Mouse (Mus musculus) forebrain, embryonic 13.5 days (tissue): Measurements from ENCODE around the gene Kcnab2. TPM values are rescaled to one million over a fixed set of nuclear protein-coding genes. Genes with fewer than 3 reads are reported as not detected.

ENCODE experiments used
- ATAC-seq: fragments of 200-750 bp; cut with Nextera tagmentation; 2 replicates; pipeline ENCODE4 v1.8.0; 2017
- H3K27ac ChIP-seq: fragments of 300-500 bp; sonication (generic); 2 replicates; pipeline ENCODE4 v1.5.1; 2015; ENCODE audit warnings: inconsistent platforms, mild to moderate bottlenecking, moderate library complexity
- H3K27me3 ChIP-seq: fragments of 300-500 bp; sonication (generic); 2 replicates; pipeline ENCODE4 v1.6.1; 2015; ENCODE audit warnings: mild to moderate bottlenecking, inconsistent platforms
- H3K36me3 ChIP-seq: fragments of 300-500 bp; sonication (generic); 2 replicates; pipeline ENCODE4 v1.6.1; 2015; ENCODE audit warnings: mild to moderate bottlenecking, inconsistent platforms; ENCODE audit not compliant: poor library complexity, severe bottlenecking
- H3K4me1 ChIP-seq: fragments of 300-500 bp; sonication (generic); 2 replicates; pipeline ENCODE4 v1.6.1; 2015; ENCODE audit warnings: inconsistent platforms
- H3K4me2 ChIP-seq: fragments of 300-500 bp; sonication (generic); 2 replicates; pipeline ENCODE4 v1.6.1; 2015; ENCODE audit warnings: inconsistent platforms, mild to moderate bottlenecking, moderate library complexity
- H3K4me3 ChIP-seq: fragments of 300-500 bp; sonication (generic); 2 replicates; pipeline ENCODE4 v1.5.1; 2015; ENCODE audit warnings: mild to moderate bottlenecking, inconsistent platforms
- H3K9ac ChIP-seq: fragments of 300-500 bp; sonication (generic); 2 replicates; pipeline ENCODE4 v1.6.1; 2015; ENCODE audit warnings: mild to moderate bottlenecking, inconsistent platforms
- H3K9me3 ChIP-seq: fragments of 300-500 bp; sonication (generic); replicated peaks from 2 replicates; pipeline ENCODE4 v1.6.1; 2016; ENCODE audit warnings: inconsistent platforms
- WGBS: fragments of 180-500 bp; shearing (Covaris S2); methylation state at CpG from one replicate; pipeline ENCODE4 v1.1.7; 2015; 5-methylcytosine and 5-hydroxymethylcytosine counted together
- polyA plus RNA-seq: library from polyadenylated mRNA; unstranded; fragments of >200 nt; fragmentation: Nextera tagmentation; extraction: Ambion mirVana; gene quantifications from 2 replicates; pipeline ENCODE4 v1.2.1, GENCODE M21; 2015

Kcnab2 gene
- polyA plus RNA-seq, 1 experiment from 2014 or later, result 12.2 TPM

GRCm38 (mm10) chr4:152451371-152451770, 26.3 kb downstream of the Kcnab2 start:
- ATAC-seq, result no peak
- H3K4me3 ChIP-seq, result no peak overlapping the region

GRCm38 (mm10) chr4:152448666-152449018, 29.0 kb downstream of the Kcnab2 start:
- H3K9me3 ChIP-seq, result no peaks in the 10 kb centered on the region
- peaks cover 9% of the 10 kb centered on the region for H3K4me1 ChIP-seq
- no peak overlapping the region for H3K4me3 ChIP-seq
- no peak overlapping the region for H3K4me2 ChIP-seq
- H3K9ac ChIP-seq, result no peak overlapping the region
- 73% methylated on average over 8 of the region's 8 CpGs for WGBS
- no peak for ATAC-seq
- no peak overlapping the region for H3K27ac ChIP-seq
- no peaks in the 10 kb centered on the region for H3K36me3 ChIP-seq
- H3K27me3 ChIP-seq, result no peaks in the 10 kb centered on the region

More at GRCm38 (mm10) chr4:152451371-152451770, 26.3 kb downstream of the Kcnab2 start:
- H3K9me3 ChIP-seq, result no peaks in the 10 kb centered on the region
- H3K27ac ChIP-seq, result no peak overlapping the region
- WGBS, result 91% methylated on average over 6 of the region's 6 CpGs
- no peaks in the 10 kb centered on the region for H3K36me3 ChIP-seq
- no peaks in the 10 kb centered on the region for H3K27me3 ChIP-seq
- H3K4me2 ChIP-seq, result no peak overlapping the region
- H3K9ac ChIP-seq, result no peak overlapping the region
- H3K4me1 ChIP-seq, result peaks cover 9% of the 10 kb centered on the region

- Histone ChIP-seq H3K4me2 (no peak overlapping the region), H3K27me3 (no peaks in the 10 kb centered on the region), H3K27ac (no peak overlapping the region), H3K4me1 (peaks cover 4% of the 10 kb centered on the region), H3K9ac (no peak overlapping the region), H3K36me3 (no peaks in the 10 kb centered on the region), H3K9me3 (no peaks in the 10 kb centered on the region), H3K4me3 (no peak overlapping the region)
- WGBS, result 86% methylated on average over 21 of the region's 22 CpGs
- ATAC-seq, result no peak
These were observed 29.7 kb downstream of the Kcnab2 start for GRCm38 (mm10) chr4:152447731-152448665.

- 87% methylated on average over 10 of the region's 10 CpGs for WGBS
- Histone ChIP-seq H3K27ac (no peak overlapping the region; the same call in 1 of the 2 replicates), H3K4me1 (0 out of 2 replicates have a peak, but pooled peaks cover 3% of the 10 kb centered on the region), H3K27me3 (no peaks in the 10 kb centered on the region), H3K4me3 (no peak overlapping the region), H3K36me3 (no peaks in the 10 kb centered on the region), H3K9me3 (no peaks in the 10 kb centered on the region), H3K9ac (peak overlapping the region; percentile 16; the same call in 1 of the 2 replicates), H3K4me2 (no peak overlapping the region)
- no peak for ATAC-seq
These were observed 31.5 kb downstream of the Kcnab2 start for GRCm38 (mm10) chr4:152446178-152446577.

- Histone ChIP-seq H3K4me3 (no peak overlapping the region), H3K27ac (no peak overlapping the region), H3K4me1 (peaks cover 3% of the 10 kb centered on the region; the same call in 1 of the 2 replicates), H3K36me3 (no peaks in the 10 kb centered on the region), H3K4me2 (no peak overlapping the region; the same call in 1 of the 2 replicates), H3K9me3 (no peaks in the 10 kb centered on the region), H3K27me3 (no peaks in the 10 kb centered on the region), H3K9ac (no peak overlapping the region)
- ATAC-seq, result no peak
- 30% methylated on average over 9 of the region's 9 CpGs for WGBS
These were observed 36.1 kb downstream of the Kcnab2 start for GRCm38 (mm10) chr4:152441536-152441935.

- WGBS, result 63% methylated on average over 9 of the region's 9 CpGs
These were observed 36.8 kb downstream of the Kcnab2 start for GRCm38 (mm10) chr4:152440882-152441281.

GRCm38 (mm10) chr4:152435255-152435654, 42.4 kb downstream of the Kcnab2 start:
- Histone ChIP-seq H3K27ac (no peak overlapping the region), H3K36me3 (no peaks in the 10 kb centered on the region), H3K27me3 (no peaks in the 10 kb centered on the region), H3K9me3 (no peaks in the 10 kb centered on the region), H3K9ac (peak overlapping the region; percentile 51), H3K4me1 (peaks cover 5% of the 10 kb centered on the region), H3K4me2 (peak overlapping the region; percentile 62), H3K4me3 (peak overlapping the region; percentile 28)
- ATAC-seq, result peak; percentile 72
- 8% methylated on average over 10 of the region's 10 CpGs for WGBS

More at GRCm38 (mm10) chr4:152440882-152441281, 36.8 kb downstream of the Kcnab2 start:
- Histone ChIP-seq H3K4me1 (peaks cover 3% of the 10 kb centered on the region; the same call in 1 of the 2 replicates), H3K27ac (no peak overlapping the region), H3K27me3 (no peaks in the 10 kb centered on the region), H3K4me2 (no peak overlapping the region), H3K9me3 (no peaks in the 10 kb centered on the region), H3K36me3 (no peaks in the 10 kb centered on the region), H3K9ac (no peak overlapping the region), H3K4me3 (no peak overlapping the region)
- no peak for ATAC-seq

GRCm38 (mm10) chr4:152434836-152435235, 42.8 kb downstream of the Kcnab2 start:
- Histone ChIP-seq H3K4me3 (peak overlapping the region; percentile 28), H3K27me3 (no peaks in the 10 kb centered on the region), H3K4me2 (peak overlapping the region; percentile 62), H3K27ac (no peak overlapping the region), H3K4me1 (peaks cover 5% of the 10 kb centered on the region), H3K36me3 (no peaks in the 10 kb centered on the region), H3K9ac (peak overlapping the region; percentile 51), H3K9me3 (no peaks in the 10 kb centered on the region)
- peak; percentile 97 for ATAC-seq
- WGBS, result 2% methylated on average over 9 of the region's 9 CpGs

- H3K4me3 ChIP-seq, result no peak overlapping the region
- H3K9me3 ChIP-seq, result no peaks in the 10 kb centered on the region
- WGBS, result 56% methylated on average over 5 of the region's 5 CpGs
- H3K27ac ChIP-seq, result no peak overlapping the region
- no peak for ATAC-seq
- no peaks in the 10 kb centered on the region for H3K36me3 ChIP-seq
- no peak overlapping the region for H3K9ac ChIP-seq
- no peak overlapping the region for H3K4me2 ChIP-seq
- peaks cover 11% of the 10 kb centered on the region; the same call in 1 of the 2 replicates for H3K4me1 ChIP-seq
- H3K27me3 ChIP-seq, result no peaks in the 10 kb centered on the region
These were observed 45.4 kb downstream of the Kcnab2 start for GRCm38 (mm10) chr4:152432308-152432707.

GRCm38 (mm10) chr4:152428259-152428658, 49.4 kb downstream of the Kcnab2 start:
- H3K4me1 ChIP-seq, result peaks cover 5% of the 10 kb centered on the region; the same call in 1 of the 2 replicates
- H3K36me3 ChIP-seq, result no peaks in the 10 kb centered on the region
- no peaks in the 10 kb centered on the region for H3K27me3 ChIP-seq
- no peak for ATAC-seq
- no peak overlapping the region for H3K4me2 ChIP-seq
- H3K9me3 ChIP-seq, result no peaks in the 10 kb centered on the region
- H3K27ac ChIP-seq, result peak overlapping the region; percentile 3; the same call in 1 of the 2 replicates
- no peak overlapping the region for H3K4me3 ChIP-seq
- H3K9ac ChIP-seq, result no peak overlapping the region
- 59% methylated on average over 8 of the region's 8 CpGs for WGBS

- ATAC-seq, result no peak
- H3K27ac ChIP-seq, result no peak overlapping the region
These were observed 52.7 kb downstream of the Kcnab2 start for GRCm38 (mm10) chr4:152424922-152425321.

GRCm38 (mm10) chr4:152424341-152424740, 53.3 kb downstream of the Kcnab2 start:
- no peak for ATAC-seq
- WGBS, result 41% methylated on average over 4 of the region's 4 CpGs

More at GRCm38 (mm10) chr4:152424922-152425321, 52.7 kb downstream of the Kcnab2 start:
- Histone ChIP-seq H3K4me3 (no peak overlapping the region), H3K4me2 (no peak overlapping the region), H3K9ac (no peak overlapping the region), H3K9me3 (no peaks in the 10 kb centered on the region), H3K36me3 (no peaks in the 10 kb centered on the region), H3K4me1 (peaks cover 5% of the 10 kb centered on the region; the same call in 1 of the 2 replicates), H3K27me3 (no peaks in the 10 kb centered on the region)
- WGBS, result 66% methylated on average over 5 of the region's 5 CpGs

More at GRCm38 (mm10) chr4:152424341-152424740, 53.3 kb downstream of the Kcnab2 start:
- Histone ChIP-seq H3K4me1 (peaks cover 5% of the 10 kb centered on the region; the same call in 1 of the 2 replicates), H3K9ac (no peak overlapping the region), H3K27ac (no peak overlapping the region), H3K9me3 (no peaks in the 10 kb centered on the region), H3K4me3 (no peak overlapping the region), H3K36me3 (no peaks in the 10 kb centered on the region), H3K4me2 (no peak overlapping the region), H3K27me3 (no peaks in the 10 kb centered on the region)
